Mouse (Mus musculus) sigmoid colon, adult 10 weeks (tissue): ENCODE data around the gene Wnt6. TPM values are rescaled to one million over a fixed set of nuclear protein-coding genes. Genes with fewer than 3 reads are reported as not detected.

ENCODE experiments used
- polyA plus RNA-seq: library from polyadenylated mRNA; stranded (reverse); fragments of 350-450 nt; fragmentation: Illumina TruSeq; extraction: RNeasy Lipid Tissue Mini Kit (QIAGEN cat#74804); gene quantifications from one replicate; pipeline ENCODE4 v1.2.3, GENCODE M21; 2014; ENCODE audit warnings: low read depth, low replicate concordance

Wnt6 gene
- polyA plus RNA-seq: not detected

GRCm38 (mm10) chr1:74771845-74771930 is at the start of gene Wnt6:
Wnt6 (plus strand) TSS chr1:74771892.

DNA sequence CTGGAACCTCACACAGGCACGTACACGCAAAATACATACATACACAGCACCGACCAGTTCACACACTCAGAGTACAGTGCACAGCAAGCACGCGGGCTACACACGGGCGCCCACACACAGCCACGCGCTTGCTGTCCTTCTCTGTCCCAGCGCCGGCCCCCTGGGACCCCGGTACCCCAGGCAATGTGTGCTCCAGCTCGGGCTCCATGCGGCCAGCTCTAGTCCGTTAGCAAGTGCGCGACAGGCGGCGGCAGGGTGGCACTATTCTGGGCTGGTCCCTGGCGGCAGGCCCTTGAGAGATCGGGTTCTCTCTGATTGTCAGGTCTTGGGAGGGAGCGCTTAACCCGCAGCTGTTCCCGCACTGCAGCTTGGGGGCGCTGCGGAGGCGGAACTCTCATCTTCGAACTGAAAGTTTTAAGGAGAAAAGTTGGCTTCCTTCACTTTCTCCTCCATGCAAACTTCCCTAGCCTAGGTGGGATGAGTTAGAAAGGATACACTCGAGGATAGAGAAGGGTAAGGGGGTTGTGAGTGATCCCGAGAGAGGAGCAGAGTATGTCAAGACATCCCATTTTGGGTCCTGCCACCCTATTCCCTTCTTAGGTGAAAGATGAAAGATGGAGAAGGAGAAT is 22.9 kb upstream of the Wnt6 start, which contains the start of gene Prkag3:
TSS of gene Prkag3 (minus strand) at position 579 of the 629 bp plus-strand sequence.

DNA sequence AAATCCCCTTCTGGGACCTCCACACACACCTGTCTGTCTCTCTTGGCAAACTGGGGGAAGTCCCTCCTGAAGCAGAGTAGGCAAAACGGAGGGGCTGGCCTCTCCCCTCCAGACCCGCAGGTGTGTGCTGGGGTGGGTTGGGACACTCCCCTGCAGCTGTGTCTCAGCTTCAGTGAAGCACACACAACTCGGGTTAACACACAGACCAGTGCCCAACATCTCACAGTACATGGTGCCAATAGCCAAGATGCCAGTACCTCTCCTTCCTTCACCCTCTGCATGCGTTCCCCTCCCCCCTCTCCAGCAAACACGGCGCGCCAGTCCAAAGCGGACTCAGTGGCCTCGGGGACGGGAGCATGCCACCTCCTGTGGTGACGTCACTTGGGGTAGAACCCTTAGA is 19.6 kb downstream of the Wnt6 start, which contains the start of gene Wnt10a:
TSS of gene Wnt10a (plus strand) at position 268 of the 400 bp plus-strand sequence.

Other genes starting within 250 kb of the Wnt6 start
- 1.7 TPM for gene Plcd4, start 229.0 kb upstream of the Wnt6 start, polyA plus RNA-seq
- 18.2 TPM for gene Usp37, start 227.6 kb upstream of the Wnt6 start, polyA plus RNA-seq
- 7.3 TPM for gene Zfp142, start 183.6 kb upstream of the Wnt6 start, polyA plus RNA-seq
- gene Bcs1l, start 183.6 kb upstream of the Wnt6 start, polyA plus RNA-seq: 7.2 TPM
- 11.6 TPM for gene Rnf25, start 170.5 kb upstream of the Wnt6 start, polyA plus RNA-seq
- gene Stk36, start 170.4 kb upstream of the Wnt6 start, polyA plus RNA-seq: 0.22 TPM
- 26.8 TPM for gene Ttll4, start 110.1 kb upstream of the Wnt6 start, polyA plus RNA-seq
- 8.6 TPM for gene Cyp27a1, start 58.3 kb upstream of the Wnt6 start, polyA plus RNA-seq
- not detected for gene Prkag3, start 22.7 kb upstream of the Wnt6 start, polyA plus RNA-seq
- not detected for gene Wnt10a, start 19.6 kb downstream of the Wnt6 start, polyA plus RNA-seq
- not detected for gene Cdk5r2, start 83.0 kb downstream of the Wnt6 start, polyA plus RNA-seq
- gene Fev, start 113.5 kb downstream of the Wnt6 start, polyA plus RNA-seq: 1.1 TPM
- gene Cryba2, start 121.3 kb downstream of the Wnt6 start, polyA plus RNA-seq: not detected
- gene Cfap65, start 163.7 kb downstream of the Wnt6 start, polyA plus RNA-seq: 0.13 TPM
- 0.85 TPM for gene Ihh, start 179.8 kb downstream of the Wnt6 start, polyA plus RNA-seq